Mouse (Mus musculus) heart, postnatal 0 days (tissue): ENCODE results near the gene Sema4c.

Experiments used
- CTCF ChIP-seq: IDR thresholded peaks from 2 replicates; pipeline ENCODE4 v1.5.1; 2016; ENCODE audit warnings: antibody characterized with exemption, control low read depth, low read depth
- EP300 ChIP-seq: IDR thresholded peaks from 2 replicates; pipeline ENCODE4 v1.6.1; 2016; ENCODE audit warnings: antibody characterized with exemption, low read depth

DNA sequence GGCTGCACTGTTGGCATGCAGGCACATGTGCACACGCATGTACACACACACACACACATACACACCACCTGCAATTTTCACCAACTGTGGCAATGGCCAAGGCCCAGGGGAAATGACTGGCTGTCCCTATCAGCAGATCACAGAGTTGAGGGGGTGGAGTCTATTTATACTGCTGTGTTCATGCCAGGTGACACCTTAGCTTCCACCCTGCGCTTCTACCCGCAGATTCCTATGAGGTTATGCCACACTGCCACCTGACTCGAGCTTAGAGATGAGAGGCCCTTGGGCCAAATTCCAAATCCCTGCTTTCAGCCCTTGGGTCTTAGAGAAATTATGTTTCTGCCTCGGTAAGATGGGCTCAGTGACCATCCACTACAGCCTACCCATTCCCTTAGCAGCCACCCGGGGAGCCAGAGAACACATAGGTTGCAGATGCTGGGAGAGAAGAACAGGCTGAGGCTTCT, 23.5 kb downstream of the Sema4c start:
- peak; percentile 44 for TF ChIP-seq CTCF
- TF ChIP-seq EP300 = no peak
